Mouse (Mus musculus) heart, embryonic 15.5 days (tissue): ENCODE measurements around the gene Prr12. TPM values are rescaled to one million over a fixed set of nuclear protein-coding genes. Genes with fewer than 3 reads are reported as not detected.

Experiments used
- microRNA-seq: library from miRNA; unstranded; fragments of <30 nt; microRNA quantifications from one replicate; pipeline ENCODE4, GENCODE M21; 2016
- polyA plus RNA-seq: library from polyadenylated mRNA; unstranded; fragments of >200 nt; fragmentation: Nextera tagmentation; extraction: Ambion mirVana; gene quantifications from 2 replicates; pipeline ENCODE4 v1.2.1, GENCODE M21; 2015

Prr12 gene
- polyA plus RNA-seq, 1 experiment from 2014 or later, result 5.0 TPM

Small RNA genes within 50 kb of the gene (microRNA-seq; reads per million reads assigned to microRNA genes)
- gene Mir7054, result not detected

Other genes with a start within 250 kb of the Prr12 start
- gene Nup62, start 236.8 kb downstream of the Prr12 start, polyA plus RNA-seq, result 57.2 and 77.3 TPM in 2 replicates
- gene Il4i1, start 236.5 kb downstream of the Prr12 start, polyA plus RNA-seq, result 1.1 and 3.2 TPM in 2 replicates
- gene Atf5, start 236.2 kb downstream of the Prr12 start, polyA plus RNA-seq, result 2.5 TPM in 2 replicates
- gene Akt1s1, start 203.9 kb downstream of the Prr12 start, polyA plus RNA-seq, result 91.7 and 97.8 TPM in 2 replicates
- 53.2 and 63.4 TPM in 2 replicates for gene Tbc1d17, start 203.8 kb downstream of the Prr12 start, polyA plus RNA-seq
- 22.4 and 28.7 TPM in 2 replicates for gene Pnkp, start 195.7 kb downstream of the Prr12 start, polyA plus RNA-seq
- 206 and 273 TPM in 2 replicates for gene Ptov1, start 183.1 kb downstream of the Prr12 start, polyA plus RNA-seq
- 72.9 and 93.9 TPM in 2 replicates for gene Med25, start 160.2 kb downstream of the Prr12 start, polyA plus RNA-seq
- gene Fuz, start 156.8 kb downstream of the Prr12 start, polyA plus RNA-seq, result 11.9 and 16.3 TPM in 2 replicates
- 51.9 and 57.4 TPM in 2 replicates for gene Ap2a1, start 123.4 kb downstream of the Prr12 start, polyA plus RNA-seq
- gene Tsks, start 109.7 kb downstream of the Prr12 start, polyA plus RNA-seq, result 0.13 and 0.27 TPM in 2 replicates
- 9.0 and 12.2 TPM in 2 replicates for gene Cpt1c, start 78.0 kb downstream of the Prr12 start, polyA plus RNA-seq
- gene Prmt1, start 66.3 kb downstream of the Prr12 start, polyA plus RNA-seq, result 315 and 356 TPM in 2 replicates
- gene Irf3, start 55.2 kb downstream of the Prr12 start, polyA plus RNA-seq, result 61.6 and 76.7 TPM in 2 replicates
- 34.5 and 35.4 TPM in 2 replicates for gene Bcl2l12, start 54.2 kb downstream of the Prr12 start, polyA plus RNA-seq
- 25.1 and 32.5 TPM in 2 replicates for gene Scaf1, start 36.5 kb downstream of the Prr12 start, polyA plus RNA-seq
- 76.4 and 80.8 TPM in 2 replicates for gene Rras, start 34.9 kb downstream of the Prr12 start, polyA plus RNA-seq
- gene Nosip, start 9.5 kb upstream of the Prr12 start, polyA plus RNA-seq, result 42.4 and 54.8 TPM in 2 replicates
- gene Prrg2, start 9.8 kb upstream of the Prr12 start, polyA plus RNA-seq, result 12.9 and 15.9 TPM in 2 replicates
- 223 and 285 TPM in 2 replicates for gene Rcn3, start 39.3 kb upstream of the Prr12 start, polyA plus RNA-seq
- gene Fcgrt, start 51.0 kb upstream of the Prr12 start, polyA plus RNA-seq, result 52.5 and 62.7 TPM in 2 replicates
- 794 and 808 TPM in 2 replicates for gene Rps11, start 71.6 kb upstream of the Prr12 start, polyA plus RNA-seq
- 697 and 762 TPM in 2 replicates for gene Rpl13a, start 75.9 kb upstream of the Prr12 start, polyA plus RNA-seq
- gene Gm45713, start 83.3 kb upstream of the Prr12 start, polyA plus RNA-seq, result 0.22 TPM in 1 of 2 replicates, not detected in the other
- gene Flt3l, start 83.6 kb upstream of the Prr12 start, polyA plus RNA-seq, result 1.5 and 2.2 TPM in 2 replicates
- 76.5 and 77.3 TPM in 2 replicates for gene Pih1d1, start 101.4 kb upstream of the Prr12 start, polyA plus RNA-seq
- 26.4 and 40.4 TPM in 2 replicates for gene Aldh16a1, start 101.7 kb upstream of the Prr12 start, polyA plus RNA-seq
- 2.7 and 3.5 TPM in 2 replicates for gene Slc17a7, start 111.1 kb upstream of the Prr12 start, polyA plus RNA-seq
- gene Gfy, start 126.7 kb upstream of the Prr12 start, polyA plus RNA-seq, result 0.10 TPM in 1 of 2 replicates, not detected in the other
- gene Pth2, start 128.1 kb upstream of the Prr12 start, polyA plus RNA-seq, result not detected in 2 replicates
- 0.53 and 0.80 TPM in 2 replicates for gene Ccdc155, start 152.0 kb upstream of the Prr12 start, polyA plus RNA-seq
- gene Dkkl1, start 159.3 kb upstream of the Prr12 start, polyA plus RNA-seq, result 0.90 and 1.2 TPM in 2 replicates
- 89.0 and 106 TPM in 2 replicates for gene Tead2, start 162.9 kb upstream of the Prr12 start, polyA plus RNA-seq
- 2.4 and 8.3 TPM in 2 replicates for gene Cd37, start 186.2 kb upstream of the Prr12 start, polyA plus RNA-seq
- 0.11 and 0.18 TPM in 2 replicates for gene Slc6a16, start 188.2 kb upstream of the Prr12 start, polyA plus RNA-seq
- gene Slc6a21, start 224.6 kb upstream of the Prr12 start, polyA plus RNA-seq, result not detected in 2 replicates